Mouse (Mus musculus) erythroblast, embryonic 14.5 days (primary cell): ENCODE results near the gene Elavl1.

Experiments
- GATA1 ChIP-seq: IDR thresholded peaks from 2 replicates; pipeline ENCODE4 v1.6.1; 2012; ENCODE audit warnings: low read length, inconsistent platforms, mixed read lengths
- TAL1 ChIP-seq: IDR thresholded peaks from 3 replicates; pipeline ENCODE4 v1.6.1; 2012; ENCODE audit warnings: low read length, inconsistent platforms, mixed read lengths

DNA sequence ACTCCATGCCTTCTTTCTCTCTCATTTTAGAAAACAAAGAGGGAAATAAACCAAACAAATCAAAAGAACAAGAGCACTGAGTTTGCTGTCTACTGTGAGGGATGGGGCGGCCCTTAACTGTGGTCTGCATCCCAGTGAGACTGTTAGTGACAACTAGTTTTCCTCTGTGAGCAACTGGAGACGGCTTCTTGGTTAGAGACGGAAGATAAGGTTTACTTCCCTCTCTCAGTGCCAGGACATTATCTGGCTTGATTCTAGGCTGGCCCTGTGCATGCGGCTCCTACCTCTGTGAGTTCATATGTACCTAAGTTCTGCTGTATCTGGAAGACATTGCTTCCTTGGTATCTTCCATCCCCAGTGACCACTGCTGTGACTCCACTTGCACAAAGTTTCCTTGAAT lies 27.4 kb downstream of the Elavl1 start:
- no peak for TF ChIP-seq GATA1
- TF ChIP-seq TAL1: no peak
